Mouse (Mus musculus) granulocyte monocyte progenitor cell, adult 5-6 weeks (primary cell): ENCODE measurements around the gene Gcnt1. TPM values are rescaled to one million over a fixed set of nuclear protein-coding genes. Genes with fewer than 3 reads are reported as not detected.

Experiments used
- total RNA-seq, 2 experiments: library from RNA; stranded (forward) in 1 of 2; stranded (reverse) in 1 of 2; fragments of 200-712, 200-1000 nt in 1 of 2; fragments of >200 nt in 1 of 2; fragmentation: Nextera tagmentation in 1 of 2; gene quantifications; 2 replicates each; pipeline ENCODE4 v1.2.3; 2014 to 2017

The Gcnt1 gene
- total RNA-seq, 2 experiments from 2014 or later, result 18.2 to 27.4 TPM

Other genes starting within 250 kb of the Gcnt1 start
- gene Rfk, start 21.2 kb upstream of the Gcnt1 start, total RNA-seq (2014; fragmentation: Nextera tagmentation), result 32.9 and 41.9 TPM in 2 replicates
- gene Rfk, start 21.2 kb upstream of the Gcnt1 start, total RNA-seq (2017), result 23.2 and 27.1 TPM in 2 replicates